Mouse (Mus musculus): ENCODE data around the gene Ttll10. TPM values are rescaled to one million over a fixed set of nuclear protein-coding genes. Genes with fewer than 3 reads are reported as not detected.

The Ttll10 gene
- polyA plus RNA-seq, 1 experiment: 7.2 TPM

GRCm38 (mm10) chr4:156069701-156070100, 10.5 kb upstream of the Ttll10 start:
- Histone ChIP-seq H3K4me1 (ENCODE audit: control insufficient read depth, insufficient read depth, low read length) (no peaks in the 10 kb centered on the region), H3K4me3 (replicated peaks; ENCODE audit: extremely low read depth, low read depth, low read length) (no peak overlapping the region)
- 92% methylated on average over 8 of the region's 8 CpGs for WGBS
- DNase-seq: no peak
- no peak for TF ChIP-seq POLR2A (IDR thresholded peaks at IDR 0.05; ENCODE audit: borderline replicate concordance, extremely low read depth, low read depth, low read length)
- TF ChIP-seq CTCF (IDR thresholded peaks at IDR 0.05; ENCODE audit: insufficient read depth, low read length): no peak

- WGBS: 56% methylated on average over 5 of the region's 5 CpGs
- no peaks in the 10 kb centered on the region for H3K4me1 ChIP-seq (ENCODE audit: control insufficient read depth, insufficient read depth, low read length)
- TF ChIP-seq POLR2A (IDR thresholded peaks at IDR 0.05; ENCODE audit: borderline replicate concordance, extremely low read depth, low read depth, low read length) (no peak), CTCF (IDR thresholded peaks at IDR 0.05; ENCODE audit: insufficient read depth, low read length) (no peak)
- no peak overlapping the region for H3K4me3 ChIP-seq (replicated peaks; ENCODE audit: extremely low read depth, low read depth, low read length)
- DNase-seq: no peak
Observed at GRCm38 (mm10) chr4:156067256-156067949, 8.2 kb upstream of the Ttll10 start.

DNA sequence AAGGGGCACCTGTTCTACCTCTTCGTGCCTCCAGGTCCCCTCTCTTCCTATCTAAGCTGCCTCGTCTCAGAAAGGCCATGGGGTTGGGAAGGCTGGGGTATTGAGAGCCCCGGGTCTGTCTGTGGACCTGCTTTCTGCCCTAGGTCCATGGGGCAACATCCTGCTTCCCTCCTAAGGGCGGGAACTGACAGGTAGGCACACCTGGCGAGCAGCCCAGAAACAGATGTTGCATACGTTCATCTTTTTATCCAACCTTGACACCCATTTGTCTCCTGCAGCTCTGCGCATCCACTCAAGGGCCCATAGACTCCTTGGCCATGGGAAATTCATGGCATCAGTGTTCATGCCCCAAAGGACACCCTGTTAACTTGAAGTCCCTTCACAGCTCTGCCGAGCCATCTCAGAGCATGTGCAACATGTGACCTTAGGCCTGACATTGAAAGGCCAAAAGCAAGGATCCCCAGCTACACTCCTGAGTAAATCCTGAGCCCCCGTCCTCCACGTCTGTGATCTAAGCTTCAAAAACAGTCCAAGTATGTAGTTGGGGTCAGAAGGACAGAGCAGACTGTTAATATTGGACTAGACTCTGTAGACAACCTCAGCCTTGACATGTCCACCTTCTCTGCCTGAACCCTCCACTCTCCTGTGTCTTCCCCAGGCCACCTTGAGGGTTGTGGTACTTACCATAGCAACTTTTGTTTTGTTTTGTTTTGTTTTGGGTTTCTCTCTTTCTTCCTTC, 6.1 kb upstream of the Ttll10 start:
- 89% methylated on average over 10 of the region's 10 CpGs for WGBS
- H3K4me1 ChIP-seq (ENCODE audit: control insufficient read depth, insufficient read depth, low read length): no peaks in the 10 kb centered on the region
- no peak for DNase-seq
- TF ChIP-seq CTCF (IDR thresholded peaks at IDR 0.05; ENCODE audit: insufficient read depth, low read length): no peak
- no peak for TF ChIP-seq POLR2A (IDR thresholded peaks at IDR 0.05; ENCODE audit: borderline replicate concordance, extremely low read depth, low read depth, low read length)
- no peak overlapping the region for H3K4me3 ChIP-seq (replicated peaks; ENCODE audit: extremely low read depth, low read depth, low read length)

DNA sequence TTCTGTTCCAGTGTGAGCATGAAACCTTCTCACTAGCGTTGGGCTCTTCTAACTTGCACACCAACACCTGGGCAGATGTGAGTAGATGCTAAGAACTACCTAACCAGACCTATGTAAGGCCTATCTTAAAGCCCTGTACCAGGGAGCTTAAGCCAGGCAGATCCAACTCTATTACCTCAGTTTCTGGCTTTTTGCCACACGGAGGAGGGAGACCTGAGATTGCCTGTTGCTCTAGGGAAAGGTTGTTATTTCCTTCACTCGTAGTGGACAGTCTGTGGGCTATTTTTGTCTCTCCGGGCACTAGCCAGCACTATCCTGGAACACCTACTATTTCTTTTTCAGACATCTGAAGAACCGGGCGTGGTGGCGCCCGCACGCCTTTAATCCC, 5.3 kb upstream of the Ttll10 start:
- Histone ChIP-seq H3K4me3 (replicated peaks; ENCODE audit: extremely low read depth, low read depth, low read length) (no peak overlapping the region), H3K4me1 (ENCODE audit: control insufficient read depth, insufficient read depth, low read length) (peaks cover 4% of the 10 kb centered on the region; the same call in 1 of the 2 replicates)
- 66% methylated on average over 9 of the region's 9 CpGs for WGBS
- TF ChIP-seq POLR2A (IDR thresholded peaks at IDR 0.05; ENCODE audit: borderline replicate concordance, extremely low read depth, low read depth, low read length) (no peak), CTCF (IDR thresholded peaks at IDR 0.05; ENCODE audit: insufficient read depth, low read length) (no peak)
- no peak for DNase-seq

- H3K4me3 ChIP-seq (replicated peaks; ENCODE audit: extremely low read depth, low read depth, low read length): no peak overlapping the region
- no peak for DNase-seq
- TF ChIP-seq CTCF (IDR thresholded peaks at IDR 0.05; ENCODE audit: insufficient read depth, low read length) (no peak), POLR2A (IDR thresholded peaks at IDR 0.05; ENCODE audit: borderline replicate concordance, extremely low read depth, low read depth, low read length) (no peak)
- peaks cover 4% of the 10 kb centered on the region; the same call in 1 of the 2 replicates for H3K4me1 ChIP-seq (ENCODE audit: control insufficient read depth, insufficient read depth, low read length)
- 40% methylated on average over 4 of the region's 4 CpGs for WGBS
Observed at GRCm38 (mm10) chr4:156063861-156064509, 4.8 kb upstream of the Ttll10 start.

DNA sequence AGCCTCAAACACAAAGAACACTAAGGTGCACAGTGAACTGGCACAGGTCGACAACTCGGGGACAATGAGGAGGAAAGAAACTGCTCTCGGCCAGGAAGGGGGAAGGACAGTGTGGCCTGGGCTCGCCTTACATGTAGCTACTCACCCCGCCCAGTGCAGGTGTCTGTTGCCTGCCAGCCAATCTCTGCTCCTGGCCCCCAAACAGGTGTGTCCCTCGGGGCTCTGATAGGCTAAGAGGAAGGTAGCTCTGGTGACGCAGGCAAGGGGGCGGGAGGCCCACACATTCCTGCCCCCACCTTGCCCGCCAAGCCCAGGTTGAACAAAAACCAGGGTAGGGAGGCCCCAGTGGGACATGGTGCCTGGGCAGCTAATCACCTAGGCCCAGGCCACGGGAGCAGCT, 499 bp upstream of the Ttll10 start:
- TF ChIP-seq CTCF (IDR thresholded peaks at IDR 0.05; ENCODE audit: insufficient read depth, low read length) (no peak), POLR2A (IDR thresholded peaks at IDR 0.05; ENCODE audit: borderline replicate concordance, extremely low read depth, low read depth, low read length) (peak; percentile 92; the same call in 1 of the 2 replicates)
- H3K4me3 ChIP-seq (replicated peaks; ENCODE audit: extremely low read depth, low read depth, low read length): peak overlapping the region; percentile 70
- DNase-seq: peak; percentile 80
- 37% methylated on average over 10 of the region's 10 CpGs for WGBS
- H3K4me1 ChIP-seq (ENCODE audit: control insufficient read depth, insufficient read depth, low read length): peaks cover 4% of the 10 kb centered on the region; the same call in 1 of the 2 replicates

GRCm38 (mm10) chr4:156058826-156059225, 388 bp downstream of the Ttll10 start:
- H3K4me3 ChIP-seq (replicated peaks; ENCODE audit: extremely low read depth, low read depth, low read length): peak overlapping the region; percentile 70
- WGBS: 59% methylated on average over 9 of the region's 9 CpGs

GRCm38 (mm10) chr4:156057702-156058101, 1.5 kb downstream of the Ttll10 start:
- Histone ChIP-seq H3K4me1 (ENCODE audit: control insufficient read depth, insufficient read depth, low read length) (peaks cover 4% of the 10 kb centered on the region; the same call in 1 of the 2 replicates), H3K4me3 (replicated peaks; ENCODE audit: extremely low read depth, low read depth, low read length) (peak overlapping the region; percentile 41)
- 53% methylated on average over 10 of the region's 10 CpGs for WGBS
- no peak for DNase-seq
- TF ChIP-seq CTCF (IDR thresholded peaks at IDR 0.05; ENCODE audit: insufficient read depth, low read length) (no peak), POLR2A (IDR thresholded peaks at IDR 0.05; ENCODE audit: borderline replicate concordance, extremely low read depth, low read depth, low read length) (no peak)

More at GRCm38 (mm10) chr4:156058826-156059225, 388 bp downstream of the Ttll10 start:
- DNase-seq: peak; percentile 60
- H3K4me1 ChIP-seq (ENCODE audit: control insufficient read depth, insufficient read depth, low read length): peaks cover 4% of the 10 kb centered on the region; the same call in 1 of the 2 replicates
- TF ChIP-seq POLR2A (IDR thresholded peaks at IDR 0.05; ENCODE audit: borderline replicate concordance, extremely low read depth, low read depth, low read length) (no peak), CTCF (IDR thresholded peaks at IDR 0.05; ENCODE audit: insufficient read depth, low read length) (no peak)

DNA sequence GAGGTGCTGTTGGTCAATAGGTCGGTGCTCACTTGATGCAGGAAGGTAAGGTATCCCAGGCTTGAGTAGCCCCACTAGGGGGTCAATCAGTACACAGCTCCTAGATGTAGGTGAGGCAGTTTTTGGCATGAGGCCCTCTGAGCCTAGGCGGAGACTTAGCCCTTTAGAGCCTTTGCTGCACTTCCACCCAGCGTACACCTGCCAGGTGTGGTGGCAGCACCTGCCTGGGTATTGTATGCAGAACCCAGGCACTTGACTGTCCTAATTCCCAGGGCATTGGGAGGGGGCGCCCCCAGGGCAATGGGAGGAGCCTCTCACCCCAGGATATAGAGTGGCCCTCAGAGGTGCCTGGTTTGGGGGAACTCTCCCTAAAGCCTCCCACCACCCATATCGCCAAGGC, 4.0 kb downstream of the Ttll10 start:
- no peak for TF ChIP-seq POLR2A (IDR thresholded peaks at IDR 0.05; ENCODE audit: borderline replicate concordance, extremely low read depth, low read depth, low read length)
- TF ChIP-seq CTCF (IDR thresholded peaks at IDR 0.05; ENCODE audit: insufficient read depth, low read length): no peak
- no peak for DNase-seq
- Histone ChIP-seq H3K4me3 (replicated peaks; ENCODE audit: extremely low read depth, low read depth, low read length) (no peak overlapping the region), H3K4me1 (ENCODE audit: control insufficient read depth, insufficient read depth, low read length) (peaks cover 4% of the 10 kb centered on the region; the same call in 1 of the 2 replicates)
- WGBS: 77% methylated on average over 5 of the region's 5 CpGs

Measured in lung, adult 2 months (tissue).